In the genomic region with DNA sequence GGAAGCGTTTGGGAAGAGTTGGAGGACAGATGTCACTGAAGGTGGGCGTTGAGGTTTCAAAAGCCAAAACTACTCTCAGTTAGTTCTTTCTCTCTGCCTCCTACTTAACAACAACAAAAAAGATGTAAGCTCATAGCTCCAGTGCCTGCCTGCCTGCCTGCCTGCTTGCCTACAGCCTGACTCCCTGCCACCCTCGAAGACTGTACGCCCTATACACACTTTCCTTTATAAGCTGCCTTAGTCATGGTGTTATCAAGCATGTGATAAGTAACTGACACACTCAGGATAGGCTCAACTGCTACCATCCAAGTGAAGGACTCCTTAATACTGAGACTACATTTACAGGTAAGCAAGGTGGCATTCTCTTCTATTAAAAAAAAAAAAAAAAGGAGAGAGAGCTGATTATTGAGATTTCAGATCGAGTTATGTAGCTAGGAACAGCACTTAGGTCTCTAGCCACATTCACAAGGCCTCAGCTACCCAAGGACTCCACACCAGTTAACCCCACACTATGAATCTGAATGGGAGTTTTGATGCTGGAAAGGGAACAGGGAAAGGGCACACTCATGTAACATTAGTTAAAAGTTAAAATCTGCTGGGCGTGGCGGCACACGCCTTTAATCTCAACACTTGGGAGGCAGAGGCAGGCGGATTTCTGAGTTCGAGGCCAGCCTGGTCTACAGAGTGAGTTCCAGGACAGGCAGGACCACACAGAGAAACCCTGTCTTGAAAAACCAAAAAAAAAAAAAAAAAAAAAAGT, we compare ENCODE assay signal across 27 mouse cellular contexts.
A peak's percentile ranks its signal among the peaks of the same experiment; 100 is the strongest.
DNase-seq lines count a peak whose midpoint lies in the region; ATAC-seq and TF ChIP-seq lines count a peak whose summit lies in the region.
"Had no signal": no experiment of that assay in that cellular context is flagged by ENCODE, and none has a peak within 500 bp of the region (broad histone marks: within the 10 kb centered on the region; RNA-seq: fewer than 3 reads in every experiment).

No protein-coding gene starts in this region.

- TF ChIP-seq CTCF in liver, postnatal 0 days (IDR thresholded peaks at IDR 0.05; ENCODE audit: low read depth): no peak

- no peak for DNase-seq in liver, embryonic 11.5 days (ENCODE audit: low spot score)
- DNase-seq in liver, postnatal 0 days: no peak
- DNase-seq in ES-E14 (ENCODE audit: low read depth, low spot score): no peak
- peak; percentile 60 for DNase-seq in ZHBTc4 (ENCODE audit: low read depth, low spot score)
- DNase-seq in left cerebral cortex, postnatal 4 days: no peak
- no peak for DNase-seq in hindbrain, embryonic 14.5 days (ENCODE audit: low spot score)
- DNase-seq: adrenal gland, postnatal 25 days; B cell, adult 2 months; cerebellum, adult 11-12 months; cerebellum, postnatal 14 days; forebrain, postnatal 0 days; heart, postnatal 14 days; kidney, postnatal 36 days; layer of hippocampus, adult 9-11 months; right cerebral cortex, postnatal 25 days; spleen, adult 18-20 months; thymus, postnatal 25 days had no signal

- no peak overlapping the region for H3K9ac ChIP-seq in liver, embryonic 11.5 days (ENCODE audit: low read depth, low read length)
- no peak overlapping the region for H3K9ac ChIP-seq in liver, postnatal 0 days (replicated peaks)
- H3K9ac ChIP-seq in ES-E14 (ENCODE audit: insufficient read depth, low read depth, low read length, poor library complexity, severe bottlenecking): no peak overlapping the region
- no peak overlapping the region for H3K9ac ChIP-seq in hindbrain, embryonic 14.5 days
- H3K9ac ChIP-seq: forebrain, postnatal 0 days; heart, embryonic 13.5 days; kidney, embryonic 15.5 days; midbrain, embryonic 12.5 days had no signal

- H3K4me2 ChIP-seq in liver, embryonic 11.5 days: no peak overlapping the region
- H3K4me2 ChIP-seq in liver, postnatal 0 days (ENCODE audit: low read depth, low read length): no peak overlapping the region
- no peak overlapping the region for H3K4me2 ChIP-seq in hindbrain, embryonic 14.5 days (replicated peaks)
- H3K4me2 ChIP-seq: heart, embryonic 13.5 days; kidney, embryonic 15.5 days; midbrain, embryonic 12.5 days had no signal

- peak; percentile 73 for ATAC-seq in liver, embryonic 11.5 days (replicated peaks; ENCODE audit: low FRiP score)
- no peak for ATAC-seq in liver, postnatal 0 days
- peak; percentile 70 for ATAC-seq in megakaryocyte progenitor cell, adult 5-6 weeks (replicated peaks; ENCODE audit: poor library complexity)
- ATAC-seq in hindbrain, embryonic 14.5 days (ENCODE audit: low FRiP score): no peak
- ATAC-seq: intestine, postnatal 0 days; lung, postnatal 0 days had no signal

- H3K4me3 ChIP-seq in liver, embryonic 11.5 days (ENCODE audit: low read depth, low read length): no peak overlapping the region
- H3K4me3 ChIP-seq in liver, postnatal 0 days (ENCODE audit: low read depth, low read length): no peak overlapping the region
- H3K4me3 ChIP-seq in ES-E14 (ENCODE audit: insufficient read depth in 1 of 2, low read depth in 1 of 2, low read length in 2 of 2, poor library complexity in 1 of 2, severe bottlenecking in 1 of 2): no peak overlapping the region
- no peak overlapping the region for H3K4me3 ChIP-seq in hindbrain, embryonic 14.5 days (replicated peaks; ENCODE audit: low read length)
- H3K4me3 ChIP-seq: forebrain, embryonic 10.5 days; heart, embryonic 13.5 days; kidney, embryonic 15.5 days; left cerebral cortex, adult 2 months; limb, embryonic 10.5 days; midbrain, embryonic 12.5 days had no signal

- 78% methylated on average over 10 of the region's 10 CpGs for WGBS in liver, embryonic 11.5 days
- 75% methylated on average over 10 of the region's 10 CpGs for WGBS in liver, postnatal 0 days (ENCODE audit: insufficient replicate concordance)
- 92% methylated on average over 10 of the region's 10 CpGs for WGBS in hindbrain, embryonic 14.5 days

- H3K27me3 ChIP-seq in liver, embryonic 11.5 days (replicated peaks; ENCODE audit: control insufficient read depth, insufficient read depth, low read length): no peaks in the 10 kb centered on the region
- no peaks in the 10 kb centered on the region for H3K27me3 ChIP-seq in liver, postnatal 0 days (ENCODE audit: insufficient read depth, low read length)
- H3K27me3 ChIP-seq in hindbrain, embryonic 14.5 days (ENCODE audit: control insufficient read depth, insufficient read depth, low read length): no peaks in the 10 kb centered on the region
- H3K27me3 ChIP-seq: CH12.LX; heart, embryonic 13.5 days; kidney, embryonic 15.5 days; midbrain, embryonic 12.5 days had no signal

- TF ChIP-seq EP300 in liver, postnatal 0 days (IDR thresholded peaks at IDR 0.05; ENCODE audit: low read depth): no peak

- peaks cover 2% of the 10 kb centered on the region; the same call in 1 of the 2 replicates for H3K36me3 ChIP-seq in liver, embryonic 11.5 days (ENCODE audit: control insufficient read depth, insufficient read depth, low read length)
- H3K36me3 ChIP-seq in liver, postnatal 0 days (replicated peaks; ENCODE audit: insufficient read depth, low read length): 0 out of 2 replicates have a peak, but pooled peaks cover 4% of the 10 kb centered on the region
- H3K36me3 ChIP-seq in ES-E14 (ENCODE audit: control insufficient read depth, insufficient read depth, low read length, poor library complexity, severe bottlenecking): no peaks in the 10 kb centered on the region; the same call in 1 of the 2 replicates
- H3K36me3 ChIP-seq in hindbrain, embryonic 14.5 days (replicated peaks; ENCODE audit: control insufficient read depth, insufficient read depth): peaks cover 8% of the 10 kb centered on the region

- H3K27ac ChIP-seq in liver, embryonic 11.5 days (ENCODE audit: low read depth, low read length): no peak overlapping the region
- no peak overlapping the region for H3K27ac ChIP-seq in liver, postnatal 0 days (ENCODE audit: low read depth)
- H3K27ac ChIP-seq in ES-E14 (ENCODE audit: insufficient read depth, low read depth, low read length, poor library complexity, severe bottlenecking): peak overlapping the region; percentile 62; the same call in 1 of the 2 replicates
- no peak overlapping the region for H3K27ac ChIP-seq in hindbrain, embryonic 14.5 days
- H3K27ac ChIP-seq: forebrain, embryonic 10.5 days; kidney, embryonic 15.5 days; left cerebral cortex, adult 2 months; limb, embryonic 10.5 days; midbrain, embryonic 12.5 days had no signal

- intact Hi-C loops in left cerebral cortex, postnatal 4 days (cut with DNase I): loop anchor here (10.0 kb wide), 1 partner anchor 65 kb away; no protein-coding TSS in a partner anchor

- H3K9me3 ChIP-seq in liver, embryonic 11.5 days (ENCODE audit: control insufficient read depth, low read length): no peaks in the 10 kb centered on the region
- H3K9me3 ChIP-seq in liver, postnatal 0 days (ENCODE audit: low read length): no peaks in the 10 kb centered on the region
- H3K9me3 ChIP-seq in ES-E14 (ENCODE audit: control insufficient read depth, insufficient read depth, low read depth, low read length): no peaks in the 10 kb centered on the region
- no peaks in the 10 kb centered on the region for H3K9me3 ChIP-seq in hindbrain, embryonic 14.5 days (ENCODE audit: control insufficient read depth, low read length)
- H3K9me3 ChIP-seq: forebrain, embryonic 10.5 days; heart, embryonic 13.5 days; kidney, embryonic 15.5 days; limb, embryonic 10.5 days; midbrain, embryonic 12.5 days had no signal

- in situ Hi-C loops in ES-E14 (cut with MboI; ENCODE audit: low sequenced_read_pairs in 2 of 2, unreplicated experiment in 2 of 2): no loop called here

- peaks cover 20% of the 10 kb centered on the region for H3K4me1 ChIP-seq in liver, embryonic 11.5 days (replicated peaks; ENCODE audit: control insufficient read depth, insufficient read depth, low read length)
- 0 out of 2 replicates have a peak, but pooled peaks cover 6% of the 10 kb centered on the region for H3K4me1 ChIP-seq in liver, postnatal 0 days (ENCODE audit: insufficient read depth)
- H3K4me1 ChIP-seq in ES-E14 (ENCODE audit: control insufficient read depth in 2 of 2, insufficient read depth in 2 of 2, low read length in 2 of 2, poor library complexity in 1 of 2): peaks cover 6 to 22% of the 10 kb centered on the region in 2 experiments; a peak in 3 of 4 replicates
- H3K4me1 ChIP-seq in hindbrain, embryonic 14.5 days (replicated peaks; ENCODE audit: control insufficient read depth, insufficient read depth, low read length): 0 out of 2 replicates have a peak, but pooled peaks cover 4% of the 10 kb centered on the region

TF ChIP-seq in ES-E14, 5 proteins besides CTCF, POLR2A, EP300 and RAD21:
- TF ChIP-seq ZC3H11A (IDR thresholded peaks at IDR 0.05; ENCODE audit: borderline replicate concordance, low read depth, low read length): no peak
- no peak for TF ChIP-seq ZNF384 (IDR thresholded peaks at IDR 0.05; ENCODE audit: low read depth, low read length)
- TF ChIP-seq HCFC1 (IDR thresholded peaks at IDR 0.05; ENCODE audit: borderline replicate concordance, insufficient read depth, low read length): no peak
- no peak for TF ChIP-seq MAFK (IDR thresholded peaks at IDR 0.05; ENCODE audit: insufficient read depth, low read depth, low read length)
- TF ChIP-seq CHD2 (IDR thresholded peaks at IDR 0.05; ENCODE audit: low read depth, low read length): no peak

Comparison
In these comparisons a context has a peak if more than half of its experiments do, and no peak if none do; other contexts are left out.
1. ATAC-seq: peak in liver, embryonic 11.5 days (single experiment) and megakaryocyte progenitor cell, adult 5-6 weeks (single experiment); none in liver, postnatal 0 days (single experiment) and hindbrain, embryonic 14.5 days (single experiment).